Mouse (Mus musculus) neural tube, embryonic 11.5 days (tissue): Measurements from ENCODE around the gene Snupn. TPM values are rescaled to one million over a fixed set of nuclear protein-coding genes. Genes with fewer than 3 reads are reported as not detected.

Experiments used
- ATAC-seq: fragments of 200-750 bp; cut with Nextera tagmentation; 2 replicates; pipeline ENCODE4 v1.8.0; 2017; ENCODE audit warnings: moderate number of reproducible peaks, mild to moderate bottlenecking, moderate TSS enrichment, moderate library complexity; ENCODE audit not compliant: insufficient read depth, low FRiP score, low TSS enrichment
- DNase-seq: peaks from one replicate; pipeline ENCODE4 v3.0.0-alpha.2; 2015; ENCODE audit warnings: low spot score
- H3K27ac ChIP-seq: fragments of 300-500 bp; sonication (generic); 2 replicates; pipeline ENCODE4 v1.5.1; 2014; ENCODE audit warnings: low read depth, mild to moderate bottlenecking, low read length
- H3K27me3 ChIP-seq: fragments of 300-500 bp; sonication (generic); 2 replicates; pipeline ENCODE4 v1.6.1; 2014; ENCODE audit warnings: mild to moderate bottlenecking, low read length, mixed read lengths; ENCODE audit not compliant: control insufficient read depth, insufficient read depth
- H3K36me3 ChIP-seq: fragments of 300-500 bp; sonication (generic); 2 replicates; pipeline ENCODE4 v1.6.1; 2014; ENCODE audit warnings: mild to moderate bottlenecking, low read length, moderate library complexity, mixed read lengths; ENCODE audit not compliant: control insufficient read depth, insufficient read depth
- H3K4me1 ChIP-seq: fragments of 300-500 bp; sonication (generic); 2 replicates; pipeline ENCODE4 v1.6.1; 2014; ENCODE audit warnings: low read length, mixed read lengths; ENCODE audit not compliant: control insufficient read depth, insufficient read depth
- H3K4me2 ChIP-seq: fragments of 300-500 bp; sonication (generic); 2 replicates; pipeline ENCODE4 v1.6.1; 2014; ENCODE audit warnings: low read depth, mild to moderate bottlenecking, moderate library complexity
- H3K4me3 ChIP-seq: fragments of 300-500 bp; sonication (generic); 2 replicates; pipeline ENCODE4 v1.5.1; 2014; ENCODE audit warnings: low read depth, low read length
- H3K9ac ChIP-seq: fragments of 300-500 bp; sonication (generic); 2 replicates; pipeline ENCODE4 v1.6.1; 2014; ENCODE audit warnings: mild to moderate bottlenecking, low read length
- H3K9me3 ChIP-seq: fragments of 300-500 bp; sonication (generic); 2 replicates; pipeline ENCODE4 v1.6.1; 2016; ENCODE audit warnings: low read length; ENCODE audit not compliant: control insufficient read depth
- WGBS: fragments of 180-500 bp; shearing (Covaris S2); extraction: QIAGEN DNeasy Blood & Tissue Kit; methylation state at CpG from one replicate; pipeline ENCODE4 v1.1.7; 2014; 5-methylcytosine and 5-hydroxymethylcytosine counted together
- polyA plus RNA-seq: library from polyadenylated mRNA; unstranded; fragments of >200 nt; fragmentation: Nextera tagmentation; extraction: Ambion mirVana; gene quantifications from 2 replicates; pipeline ENCODE4 v1.2.1, GENCODE M21; 2014

Snupn gene
- polyA plus RNA-seq, 1 experiment from 2014 or later = 28.9 TPM

GRCm38 (mm10) chr9:56926387-56926786 is 24.3 kb upstream of the Snupn start:
- H3K4me2 ChIP-seq = no peak overlapping the region; the same call in 1 of the 2 replicates
- 91% methylated on average over 10 of the region's 10 CpGs for WGBS
- DNase-seq (no peak), ATAC-seq (no peak)
- no peak overlapping the region; the same call in 1 of the 2 replicates for H3K4me3 ChIP-seq
- no peak overlapping the region for H3K9ac ChIP-seq
- H3K27ac ChIP-seq = no peak overlapping the region
- no peaks in the 10 kb centered on the region for H3K9me3 ChIP-seq
- H3K4me1 ChIP-seq = peaks cover 31% of the 10 kb centered on the region
- H3K36me3 ChIP-seq = no peaks in the 10 kb centered on the region
- H3K27me3 ChIP-seq = no peaks in the 10 kb centered on the region

DNA sequence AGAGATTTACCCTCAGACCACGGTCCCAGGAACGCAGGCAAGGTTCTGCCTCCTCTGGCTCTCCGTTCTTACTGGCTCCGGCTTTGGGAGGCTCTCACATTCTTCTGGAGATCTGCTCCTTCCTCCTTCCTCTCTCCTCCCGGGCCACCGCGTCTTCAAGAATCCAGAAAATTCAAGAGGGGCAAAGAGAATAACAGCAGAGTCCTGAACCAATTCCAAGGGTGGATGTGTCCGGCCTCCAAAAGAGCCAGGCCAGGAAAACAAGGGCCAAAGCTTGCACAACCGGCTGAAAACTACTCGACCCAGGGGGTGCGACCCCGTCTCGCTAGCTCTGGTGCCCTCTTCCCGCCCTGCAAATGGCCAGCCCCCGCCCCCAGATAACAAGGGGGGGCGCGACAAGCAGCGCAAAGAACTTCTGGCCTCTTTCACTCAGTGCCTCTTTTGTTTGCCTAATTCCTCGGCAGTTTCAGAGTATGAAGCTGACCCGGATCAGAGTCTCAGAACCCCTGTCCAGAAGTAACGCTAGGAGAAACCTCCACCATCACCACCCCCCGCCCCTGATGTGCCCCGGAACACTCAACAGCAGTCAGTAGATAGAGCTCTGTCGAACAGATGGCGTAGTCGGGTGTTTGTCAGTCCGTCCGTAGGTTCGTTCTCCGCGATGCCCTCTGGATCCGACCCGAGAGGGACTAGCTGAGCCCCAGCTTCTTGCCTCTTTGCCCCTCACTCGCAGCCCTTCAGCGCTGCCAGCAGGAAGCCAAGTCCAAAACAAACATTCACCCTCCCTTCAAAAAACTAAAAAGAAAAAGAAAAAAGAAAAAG is 23.3 kb upstream of the Snupn start:
- WGBS = under 1% methylated on average over 35 of the region's 35 CpGs
- Histone ChIP-seq H3K4me3 (peak overlapping the region; percentile 44), H3K9ac (peak overlapping the region; percentile 62), H3K4me2 (peak overlapping the region; percentile 82), H3K4me1 (peaks cover 31% of the 10 kb centered on the region), H3K27me3 (no peaks in the 10 kb centered on the region), H3K9me3 (no peaks in the 10 kb centered on the region), H3K27ac (peak overlapping the region; percentile 65), H3K36me3 (no peaks in the 10 kb centered on the region)
- peak; percentile 58 for DNase-seq
- ATAC-seq = 0 out of 2 replicates have a peak, but pooled peaks have one; percentile 25

DNA sequence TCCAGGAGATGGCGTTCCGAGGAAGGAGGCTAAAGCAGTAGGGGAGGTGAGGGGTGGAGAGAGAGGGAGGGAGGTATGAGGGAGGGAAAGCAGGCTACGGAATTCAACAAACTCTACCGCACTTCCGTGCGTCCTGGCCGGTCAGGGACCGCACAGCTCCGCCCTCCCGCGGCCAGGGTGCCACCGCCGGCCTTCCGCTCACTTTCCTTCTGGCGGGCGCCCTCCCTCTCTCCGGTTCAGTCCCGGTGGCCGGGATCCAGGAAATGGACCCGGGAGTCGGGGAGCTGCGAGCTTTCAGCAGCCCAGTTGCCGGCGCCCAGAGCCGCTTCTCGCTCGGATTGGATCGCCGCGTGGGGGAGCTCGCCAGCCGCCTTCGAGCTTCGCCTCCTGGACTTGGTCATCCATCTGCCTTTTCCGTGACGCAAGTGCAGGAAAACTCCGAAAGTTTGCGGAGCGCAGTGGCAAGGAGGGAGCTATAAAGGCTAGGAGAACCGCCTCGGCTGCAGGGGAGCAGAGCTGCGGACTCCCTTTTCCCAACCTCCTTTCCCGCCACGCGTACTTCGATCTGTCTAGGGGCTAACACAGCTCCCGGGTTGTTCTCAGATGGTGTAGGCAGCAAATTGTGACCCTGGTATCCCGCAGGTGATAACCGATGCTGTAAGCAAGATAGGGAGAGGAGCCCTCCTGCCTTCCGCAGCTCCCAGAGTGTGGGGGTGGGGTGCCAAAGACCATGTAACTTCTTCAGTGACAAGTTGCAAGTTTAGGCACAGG is 22.5 kb upstream of the Snupn start, which contains the start of gene Snx33:
Snx33 (minus strand) TSS at position 331 of the 771 bp plus-strand sequence.
- DNase-seq = peak; percentile 92
- Histone ChIP-seq H3K9me3 (no peaks in the 10 kb centered on the region), H3K9ac (peak within 1 kb of the TSS; percentile 62), H3K4me2 (peak within 1 kb of the TSS; percentile 82), H3K4me3 (peak within 1 kb of the TSS; percentile 44), H3K27me3 (no peaks in the 10 kb centered on the region), H3K27ac (peak within 1 kb of the TSS; percentile 65), H3K4me1 (peaks cover 31% of the 10 kb centered on the region), H3K36me3 (no peaks in the 10 kb centered on the region)
- ATAC-seq = peak; percentile 87
- under 1% methylated on average over 49 of the region's 50 CpGs for WGBS

GRCm38 (mm10) chr9:56929496-56929895 is 21.2 kb upstream of the Snupn start:
- Histone ChIP-seq H3K4me2 (no peak overlapping the region), H3K9ac (no peak overlapping the region), H3K27ac (no peak overlapping the region), H3K9me3 (no peaks in the 10 kb centered on the region), H3K4me3 (no peak overlapping the region), H3K27me3 (no peaks in the 10 kb centered on the region), H3K4me1 (peaks cover 21% of the 10 kb centered on the region), H3K36me3 (no peaks in the 10 kb centered on the region)
- 56% methylated on average over 4 of the region's 4 CpGs for WGBS
- no peak for ATAC-seq
- DNase-seq = no peak

DNA sequence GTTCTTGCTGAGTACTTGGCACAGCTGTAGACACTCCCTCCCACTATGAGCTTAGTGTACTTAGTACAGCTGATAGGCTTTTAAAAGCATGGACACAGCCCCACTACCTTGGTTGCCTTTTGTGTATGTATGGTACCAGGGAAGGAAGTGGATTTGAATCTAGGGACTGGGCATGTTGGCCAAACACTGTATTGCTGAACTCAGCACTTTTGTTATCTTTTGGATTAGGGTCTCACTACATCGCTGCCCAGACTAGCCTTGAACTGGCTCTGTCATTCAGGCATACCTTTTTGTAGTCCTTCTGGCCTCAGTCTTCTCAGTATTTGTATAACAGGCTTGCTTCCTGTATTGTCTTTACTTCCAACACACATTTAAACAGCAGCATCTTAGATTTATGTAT is 20.1 kb upstream of the Snupn start:
- Histone ChIP-seq H3K9ac (no peak overlapping the region), H3K4me2 (no peak overlapping the region), H3K4me1 (peaks cover 13% of the 10 kb centered on the region), H3K4me3 (no peak overlapping the region), H3K27me3 (no peaks in the 10 kb centered on the region), H3K36me3 (no peaks in the 10 kb centered on the region), H3K27ac (no peak overlapping the region), H3K9me3 (no peaks in the 10 kb centered on the region)
- ATAC-seq = no peak
- 87% methylated on average over 1 of the region's 1 CpGs for WGBS
- no peak for DNase-seq

DNA sequence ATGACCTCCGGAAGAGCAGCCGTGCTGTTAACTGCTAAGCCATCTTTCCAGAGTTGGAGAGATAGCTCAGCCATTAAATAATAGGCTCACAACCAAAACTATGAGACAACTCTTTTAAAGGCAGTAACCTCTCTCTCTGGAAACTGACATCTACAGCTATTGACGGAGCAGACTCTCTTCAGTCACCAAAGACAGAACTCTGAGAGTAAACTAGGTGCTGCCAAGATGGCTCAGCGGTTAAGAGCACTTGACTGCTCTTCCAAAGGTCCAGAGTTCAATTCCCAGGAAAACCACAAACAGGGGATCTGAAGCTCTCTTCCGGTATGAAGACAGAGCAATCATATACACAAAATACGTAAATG is 13.8 kb upstream of the Snupn start:
- Histone ChIP-seq H3K9ac (0 out of 2 replicates have a peak overlapping the region, but pooled peaks have one; percentile 14), H3K27ac (no peak overlapping the region)
- no peak for ATAC-seq

GRCm38 (mm10) chr9:56937223-56938160 is 13.2 kb upstream of the Snupn start, which contains the start of gene Imp3:
Gene Imp3, plus strand, starts transcription at chr9:56937475.
- DNase-seq = peak; percentile 90
- H3K4me3 ChIP-seq = peak within 1 kb of the TSS; percentile 78
- WGBS = under 1% methylated on average over 73 of the region's 73 CpGs

More for the DNA sequence above, 13.8 kb upstream of the Snupn start:
- Histone ChIP-seq H3K36me3 (no peaks in the 10 kb centered on the region), H3K27me3 (no peaks in the 10 kb centered on the region), H3K9me3 (no peaks in the 10 kb centered on the region), H3K4me1 (0 out of 2 replicates have a peak, but pooled peaks cover 4% of the 10 kb centered on the region), H3K4me3 (peak overlapping the region; percentile 78), H3K4me2 (peak overlapping the region; percentile 46)
- WGBS = 19% methylated on average over 6 of the region's 6 CpGs
- DNase-seq = no peak

GRCm38 (mm10) chr9:56938374-56938773 is 12.3 kb upstream of the Snupn start:
- no peaks in the 10 kb centered on the region for H3K9me3 ChIP-seq
- H3K27ac ChIP-seq = no peak overlapping the region
- DNase-seq (no peak), ATAC-seq (no peak)
- H3K4me2 ChIP-seq = peak overlapping the region; percentile 91
- H3K4me1 ChIP-seq = 0 out of 2 replicates have a peak, but pooled peaks cover 4% of the 10 kb centered on the region
- 7% methylated on average over 7 of the region's 7 CpGs for WGBS
- H3K36me3 ChIP-seq = no peaks in the 10 kb centered on the region
- H3K4me3 ChIP-seq = peak overlapping the region; percentile 78
- peak overlapping the region; percentile 83 for H3K9ac ChIP-seq
- H3K27me3 ChIP-seq = no peaks in the 10 kb centered on the region

More at GRCm38 (mm10) chr9:56937223-56938160, 13.2 kb upstream of the Snupn start, which contains the start of gene Imp3:
- Histone ChIP-seq H3K9me3 (no peaks in the 10 kb centered on the region), H3K4me2 (peak within 1 kb of the TSS; percentile 91), H3K27ac (peak within 1 kb of the TSS; percentile 62; the same call in 1 of the 2 replicates), H3K9ac (peak within 1 kb of the TSS; percentile 83), H3K27me3 (no peaks in the 10 kb centered on the region), H3K4me1 (0 out of 2 replicates have a peak, but pooled peaks cover 4% of the 10 kb centered on the region), H3K36me3 (no peaks in the 10 kb centered on the region)
- ATAC-seq = peak; percentile 86
